Mouse (Mus musculus) limb, embryonic 15.5 days (tissue): ENCODE measurements at regions not wholly inside any gene's neighbourhood (a gene's known extent, or its start where the extent isn't known, plus 50 kb on each side); places are given as distances from the start of the nearest gene placed in this dataset. TPM values are rescaled to one million over a fixed set of nuclear protein-coding genes. Genes with fewer than 3 reads are reported as not detected.
"Not testable (repeated sequence)": the region's sequence is repeated elsewhere in the genome, so short reads cannot be mapped to it uniquely, and the experiment has no call there.

Experiments used
- ATAC-seq: fragments of 200-750 bp; cut with Nextera tagmentation; 2 replicates; pipeline ENCODE4 v1.8.0; 2017; ENCODE audit warnings: low read depth, moderate TSS enrichment; ENCODE audit not compliant: insufficient number of reproducible peaks, low FRiP score, low TSS enrichment
- H3K27ac ChIP-seq: fragments of 300-500 bp; sonication (generic); 2 replicates; pipeline ENCODE4 v1.5.1; 2015; ENCODE audit warnings: moderate library complexity, mild to moderate bottlenecking, inconsistent platforms
- H3K27me3 ChIP-seq: fragments of 300-500 bp; sonication (generic); 2 replicates; pipeline ENCODE4 v1.6.1; 2015; ENCODE audit warnings: inconsistent platforms
- H3K36me3 ChIP-seq: fragments of 300-500 bp; sonication (generic); 2 replicates; pipeline ENCODE4 v1.6.1; 2015; ENCODE audit warnings: inconsistent platforms
- H3K4me1 ChIP-seq: fragments of 300-500 bp; sonication (generic); 2 replicates; pipeline ENCODE4 v1.6.1; 2015; ENCODE audit warnings: inconsistent platforms
- H3K4me2 ChIP-seq: fragments of 300-500 bp; sonication (generic); 2 replicates; pipeline ENCODE4 v1.6.1; 2015; ENCODE audit warnings: mild to moderate bottlenecking, inconsistent platforms
- H3K4me3 ChIP-seq: fragments of 300-500 bp; sonication (generic); 2 replicates; pipeline ENCODE4 v1.5.1; 2015; ENCODE audit warnings: mild to moderate bottlenecking, inconsistent platforms
- H3K9ac ChIP-seq: fragments of 300-500 bp; sonication (generic); 2 replicates; pipeline ENCODE4 v1.6.1; 2015; ENCODE audit warnings: inconsistent platforms
- H3K9me3 ChIP-seq: fragments of 300-500 bp; sonication (generic); 2 replicates; pipeline ENCODE4 v1.6.1; 2016; ENCODE audit warnings: inconsistent platforms
- WGBS: fragments of 180-500 bp; shearing (Covaris S2); methylation state at CpG from one replicate; pipeline ENCODE4 v1.1.7; 2015; 5-methylcytosine and 5-hydroxymethylcytosine counted together
- microRNA-seq: library from miRNA; unstranded; fragments of <30 nt; microRNA quantifications from one replicate; pipeline ENCODE4, GENCODE M21; 2016

DNA sequence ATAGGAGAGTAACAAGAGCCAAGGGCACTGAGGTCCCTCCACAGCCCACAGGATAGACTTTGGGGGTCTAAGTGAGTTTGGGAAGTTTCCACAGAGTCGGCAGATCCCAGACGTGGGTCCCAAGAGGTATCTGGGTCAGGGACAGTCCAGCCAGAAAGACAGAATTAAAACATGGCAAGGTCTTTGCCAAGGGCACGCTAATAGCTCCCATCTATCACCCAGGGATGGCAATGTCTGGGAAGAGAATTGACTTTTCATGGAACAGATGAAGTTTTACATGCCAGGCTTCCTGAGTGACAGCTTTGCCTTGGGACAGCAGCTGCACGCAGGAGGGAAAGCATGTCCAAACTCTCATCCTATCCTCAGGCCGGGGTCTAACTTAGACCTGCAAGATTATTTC lies 563.5 kb downstream of the Gm10330 start:
- H3K4me1 ChIP-seq, H3K4me3 ChIP-seq, H3K9me3 ChIP-seq, H3K27me3 ChIP-seq, H3K36me3 ChIP-seq, ATAC-seq, H3K27ac ChIP-seq, H3K4me2 ChIP-seq, H3K9ac ChIP-seq: not testable (repeated sequence)
- 64% methylated on average over 2 of the region's 5 CpGs for WGBS

DNA sequence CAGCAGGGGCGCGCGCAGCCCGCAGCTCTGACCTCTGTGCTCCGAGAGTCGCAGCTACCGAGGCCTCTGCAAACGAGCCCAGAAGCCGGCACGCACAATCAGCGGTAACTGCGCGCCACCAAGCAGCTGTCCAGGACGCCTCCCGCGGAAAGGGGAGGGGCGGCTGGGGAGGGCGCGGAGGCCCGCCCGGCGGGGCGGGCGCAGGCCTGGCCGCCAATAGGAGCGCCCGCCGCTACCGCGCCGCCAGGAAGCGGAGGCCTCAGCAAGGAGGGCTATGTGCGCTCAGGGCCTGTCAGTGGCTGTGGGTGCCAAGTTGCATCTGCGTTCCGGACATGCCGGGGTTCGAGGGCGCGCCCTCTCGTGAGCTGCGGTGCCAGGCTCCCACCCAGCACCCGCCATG lies 590.5 kb downstream of the Gm10330 start:
- peak; percentile 58; the same call in 1 of the 2 replicates for ATAC-seq
- H3K4me2 ChIP-seq: peak overlapping the region; percentile 52
- not testable (repeated sequence) for H3K27me3 ChIP-seq, H3K9me3 ChIP-seq, H3K4me1 ChIP-seq, H3K36me3 ChIP-seq, H3K27ac ChIP-seq
- under 1% methylated on average over 41 of the region's 42 CpGs for WGBS
- peak overlapping the region; percentile 31; the same call in 1 of the 2 replicates for H3K9ac ChIP-seq
- H3K4me3 ChIP-seq: peak overlapping the region; percentile 49

DNA sequence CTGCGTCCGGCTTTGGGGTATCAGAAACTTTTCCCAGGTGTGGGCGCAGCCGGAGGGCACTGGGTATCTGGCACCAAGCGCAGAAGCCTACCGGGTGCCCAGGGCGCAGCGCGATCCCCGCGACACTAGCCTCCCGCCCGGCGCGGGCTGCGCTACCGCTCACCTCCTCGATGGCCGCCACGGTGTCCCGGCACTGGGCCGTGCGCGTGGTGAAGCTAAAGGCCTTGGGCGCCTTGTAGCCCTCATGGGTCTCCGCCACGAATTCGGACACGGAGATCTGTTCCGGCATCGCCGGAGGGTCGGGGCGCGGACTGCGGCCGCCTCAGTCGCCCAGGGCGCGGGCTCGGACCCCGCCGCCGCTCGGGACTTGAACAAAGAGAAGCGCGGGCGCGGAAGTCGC lies 591.0 kb downstream of the Gm10330 start:
- H3K4me1 ChIP-seq, H3K36me3 ChIP-seq, H3K27me3 ChIP-seq, ATAC-seq, H3K27ac ChIP-seq, H3K9me3 ChIP-seq: not testable (repeated sequence)
- peak overlapping the region; percentile 31 for H3K9ac ChIP-seq
- 2% methylated on average over 35 of the region's 50 CpGs for WGBS
- peak overlapping the region; percentile 52 for H3K4me2 ChIP-seq
- H3K4me3 ChIP-seq: peak overlapping the region; percentile 49

Small RNA genes lying in the stretch of these regions (microRNA-seq; reads per million reads assigned to microRNA genes)
- not detected for gene Gm26140
